Mouse (Mus musculus): Measurements from ENCODE around the gene 1700067P10Rik. TPM values are rescaled to one million over a fixed set of nuclear protein-coding genes. Genes with fewer than 3 reads are reported as not detected.

1700067P10Rik gene
- polyA plus RNA-seq, 1 experiment from 2014 or later: not detected

GRCm38 (mm10) chr17:48097743-48098527, 8.8 kb downstream of the 1700067P10Rik start:
- no peak overlapping the region for H3K27ac ChIP-seq
- no peaks in the 10 kb centered on the region for H3K36me3 ChIP-seq (ENCODE audit: poor library complexity, severe bottlenecking)
- ATAC-seq: no peak
- peak overlapping the region; percentile 25 for H3K4me3 ChIP-seq
- 0 out of 2 replicates have a peak, but pooled peaks cover 6% of the 10 kb centered on the region for H3K9me3 ChIP-seq (replicated peaks)
- peak overlapping the region; percentile 45; the same call in 1 of the 2 replicates for H3K9ac ChIP-seq
- peak overlapping the region; percentile 59 for H3K4me2 ChIP-seq
- under 1% methylated on average over 37 of the region's 43 CpGs for WGBS
- peaks cover 80% of the 10 kb centered on the region for H3K27me3 ChIP-seq
- peaks cover 49% of the 10 kb centered on the region for H3K4me1 ChIP-seq

GRCm38 (mm10) chr17:48098528-48098890, 9.4 kb downstream of the 1700067P10Rik start:
- H3K36me3 ChIP-seq (ENCODE audit: poor library complexity, severe bottlenecking): no peaks in the 10 kb centered on the region
- H3K27ac ChIP-seq: no peak overlapping the region
- peak overlapping the region; percentile 59 for H3K4me2 ChIP-seq
- no peak for ATAC-seq
- no peak overlapping the region for H3K9ac ChIP-seq
- WGBS: under 1% methylated on average over 19 of the region's 19 CpGs
- 0 out of 2 replicates have a peak, but pooled peaks cover 4% of the 10 kb centered on the region for H3K9me3 ChIP-seq (replicated peaks)
- H3K27me3 ChIP-seq: peaks cover 76% of the 10 kb centered on the region
- H3K4me3 ChIP-seq: peak overlapping the region; percentile 25
- peaks cover 49% of the 10 kb centered on the region for H3K4me1 ChIP-seq

- no peak overlapping the region for H3K4me2 ChIP-seq
- 5% methylated on average over 11 of the region's 11 CpGs for WGBS
- H3K4me3 ChIP-seq: peak overlapping the region; percentile 25; the same call in 1 of the 2 replicates
- peaks cover 68% of the 10 kb centered on the region for H3K27me3 ChIP-seq
- no peaks in the 10 kb centered on the region for H3K9me3 ChIP-seq (replicated peaks)
- no peak overlapping the region for H3K27ac ChIP-seq
- peaks cover 49% of the 10 kb centered on the region for H3K4me1 ChIP-seq
- no peaks in the 10 kb centered on the region for H3K36me3 ChIP-seq (ENCODE audit: poor library complexity, severe bottlenecking)
- H3K9ac ChIP-seq: no peak overlapping the region
- no peak for ATAC-seq
These were observed 10.2 kb downstream of the 1700067P10Rik start for GRCm38 (mm10) chr17:48099312-48099711.

GRCm38 (mm10) chr17:48100441-48101417, 11.6 kb downstream of the 1700067P10Rik start:
- no peaks in the 10 kb centered on the region for H3K9me3 ChIP-seq (replicated peaks)
- no peak overlapping the region for H3K9ac ChIP-seq
- peaks cover 54% of the 10 kb centered on the region for H3K27me3 ChIP-seq
- peaks cover 37% of the 10 kb centered on the region for H3K4me1 ChIP-seq
- ATAC-seq: peak; percentile 75
- H3K36me3 ChIP-seq (ENCODE audit: poor library complexity, severe bottlenecking): no peaks in the 10 kb centered on the region
- 16% methylated on average over 20 of the region's 21 CpGs for WGBS
- H3K27ac ChIP-seq: no peak overlapping the region
- H3K4me3 ChIP-seq: peak overlapping the region; percentile 21; the same call in 1 of the 2 replicates
- H3K4me2 ChIP-seq: peak overlapping the region; percentile 50

- Histone ChIP-seq H3K27ac (no peak overlapping the region), H3K9me3 (replicated peaks) (no peaks in the 10 kb centered on the region), H3K36me3 (ENCODE audit: poor library complexity, severe bottlenecking) (no peaks in the 10 kb centered on the region), H3K4me3 (no peak overlapping the region), H3K9ac (no peak overlapping the region), H3K4me1 (no peaks in the 10 kb centered on the region), H3K27me3 (peaks cover 4% of the 10 kb centered on the region; the same call in 1 of the 2 replicates), H3K4me2 (no peak overlapping the region)
- no peak for ATAC-seq
- WGBS: 51% methylated on average over 4 of the region's 4 CpGs
These were observed 18.2 kb downstream of the 1700067P10Rik start for GRCm38 (mm10) chr17:48107333-48107732.

- Histone ChIP-seq H3K36me3 (ENCODE audit: poor library complexity, severe bottlenecking) (no peaks in the 10 kb centered on the region), H3K27me3 (no peaks in the 10 kb centered on the region), H3K4me1 (no peaks in the 10 kb centered on the region), H3K4me2 (no peak overlapping the region), H3K27ac (no peak overlapping the region), H3K9ac (no peak overlapping the region), H3K4me3 (no peak overlapping the region), H3K9me3 (replicated peaks) (no peaks in the 10 kb centered on the region)
- 57% methylated on average over 6 of the region's 6 CpGs for WGBS
- ATAC-seq: no peak
These were observed 18.7 kb downstream of the 1700067P10Rik start for GRCm38 (mm10) chr17:48107862-48108261.

GRCm38 (mm10) chr17:48108520-48108919, 19.4 kb downstream of the 1700067P10Rik start:
- Histone ChIP-seq H3K4me3 (no peak overlapping the region), H3K4me2 (no peak overlapping the region), H3K27ac (no peak overlapping the region), H3K9ac (no peak overlapping the region), H3K9me3 (replicated peaks) (no peaks in the 10 kb centered on the region), H3K36me3 (ENCODE audit: poor library complexity, severe bottlenecking) (no peaks in the 10 kb centered on the region), H3K4me1 (no peaks in the 10 kb centered on the region), H3K27me3 (no peaks in the 10 kb centered on the region)
- WGBS: 76% methylated on average over 3 of the region's 3 CpGs
- no peak for ATAC-seq

- H3K27ac ChIP-seq: no peak overlapping the region
- no peak overlapping the region for H3K9ac ChIP-seq
- WGBS: 45% methylated on average over 8 of the region's 8 CpGs
- H3K4me1 ChIP-seq: no peaks in the 10 kb centered on the region
- no peak overlapping the region for H3K4me3 ChIP-seq
- no peaks in the 10 kb centered on the region for H3K9me3 ChIP-seq (replicated peaks)
- 0 out of 2 replicates have a peak, but pooled peaks have one; percentile 48 for ATAC-seq
- H3K4me2 ChIP-seq: no peak overlapping the region
- H3K36me3 ChIP-seq (ENCODE audit: poor library complexity, severe bottlenecking): no peaks in the 10 kb centered on the region
- no peaks in the 10 kb centered on the region for H3K27me3 ChIP-seq
These were observed 21.6 kb downstream of the 1700067P10Rik start for GRCm38 (mm10) chr17:48110547-48111287.

GRCm38 (mm10) chr17:48118570-48118969, 29.5 kb downstream of the 1700067P10Rik start:
- Histone ChIP-seq H3K4me1 (no peaks in the 10 kb centered on the region), H3K9ac (no peak overlapping the region), H3K36me3 (ENCODE audit: poor library complexity, severe bottlenecking) (no peaks in the 10 kb centered on the region), H3K4me2 (no peak overlapping the region), H3K9me3 (replicated peaks) (no peaks in the 10 kb centered on the region), H3K4me3 (no peak overlapping the region), H3K27ac (no peak overlapping the region), H3K27me3 (no peaks in the 10 kb centered on the region)
- 70% methylated on average over 1 of the region's 1 CpGs for WGBS
- no peak for ATAC-seq

- Histone ChIP-seq H3K4me3 (no peak overlapping the region), H3K9me3 (replicated peaks) (no peaks in the 10 kb centered on the region), H3K9ac (no peak overlapping the region), H3K36me3 (ENCODE audit: poor library complexity, severe bottlenecking) (no peaks in the 10 kb centered on the region), H3K4me1 (no peaks in the 10 kb centered on the region), H3K4me2 (no peak overlapping the region), H3K27me3 (no peaks in the 10 kb centered on the region), H3K27ac (no peak overlapping the region)
- 24% methylated on average over 3 of the region's 3 CpGs for WGBS
- peak; percentile 67; the same call in 1 of the 2 replicates for ATAC-seq
These were observed 30.5 kb downstream of the 1700067P10Rik start for GRCm38 (mm10) chr17:48119656-48120055.

GRCm38 (mm10) chr17:48120456-48120855, 31.3 kb downstream of the 1700067P10Rik start:
- Histone ChIP-seq H3K27ac (no peak overlapping the region), H3K9me3 (replicated peaks) (no peaks in the 10 kb centered on the region), H3K36me3 (ENCODE audit: poor library complexity, severe bottlenecking) (no peaks in the 10 kb centered on the region), H3K27me3 (no peaks in the 10 kb centered on the region), H3K4me2 (no peak overlapping the region), H3K4me3 (no peak overlapping the region), H3K4me1 (no peaks in the 10 kb centered on the region), H3K9ac (no peak overlapping the region)
- no peak for ATAC-seq
- WGBS: 94% methylated on average over 20 of the region's 20 CpGs
